Mouse (Mus musculus) bone marrow, adult 2 months (tissue): Measurements from ENCODE around the gene Morn3.

Experiments
- CTCF ChIP-seq: fragments of 200-500 bp; IDR thresholded peaks from 2 replicates; pipeline ENCODE4 v1.5.1; 2011; ENCODE audit warnings: low read length, control low read depth; ENCODE audit not compliant: control insufficient read depth, insufficient read depth
- POLR2A ChIP-seq: fragments of 200-500 bp; IDR thresholded peaks from 2 replicates; pipeline ENCODE4 v1.6.1; 2011; ENCODE audit warnings: low read depth, mild to moderate bottlenecking, control low read depth, low read length, borderline replicate concordance; ENCODE audit not compliant: control insufficient read depth

- TF ChIP-seq POLR2A (no peak), CTCF (no peak)
Measured at GRCm38 (mm10) chr5:123063141-123063540, 16.3 kb upstream of the Morn3 start.
